Mouse (Mus musculus) cortical plate, adult 2 months (tissue): Measurements from ENCODE around the gene Exoc2.

Experiments
- CTCF ChIP-seq: fragments of 200-500 bp; IDR thresholded peaks from 2 replicates; pipeline ENCODE4 v1.5.1; 2011; ENCODE audit warnings: mild to moderate bottlenecking, control low read depth, low read length; ENCODE audit not compliant: insufficient read depth; ENCODE audit errors: extremely low read depth
- POLR2A ChIP-seq: fragments of 200-500 bp; IDR thresholded peaks from 2 replicates; pipeline ENCODE4 v1.6.1; 2011; ENCODE audit warnings: mild to moderate bottlenecking, low read length, control low read depth; ENCODE audit not compliant: insufficient read depth; ENCODE audit errors: extremely low read depth

GRCm38 (mm10) chr13:30767477-30768127 lies 206.3 kb downstream of the Exoc2 start:
- TF ChIP-seq POLR2A: no peak
- no peak for TF ChIP-seq CTCF
